Mouse (Mus musculus): ENCODE results near the gene Nphp4.
A peak's percentile ranks its signal among the peaks of the same experiment; 100 is the strongest.

Gene Nphp4

GRCm38 (mm10) chr4:152476427-152477023 lies at the start of gene Nphp4:
Gene Nphp4, plus strand, starts transcription at chr4:152476706.
- no peaks in the 10 kb centered on the region; the same call in 1 of the 2 replicates for H3K27me3 ChIP-seq (ENCODE audit: control insufficient read depth, insufficient read depth, low read length, poor library complexity, severe bottlenecking)
- peak; percentile 24 for DNase-seq (ENCODE audit: low read depth, low spot score)
- H3K36me3 ChIP-seq (ENCODE audit: control insufficient read depth, insufficient read depth, low read length, poor library complexity, severe bottlenecking), result no peaks in the 10 kb centered on the region

GRCm38 (mm10) chr4:152428259-152428658 lies 48.2 kb upstream of the Nphp4 start:
- no peaks in the 10 kb centered on the region for H3K27me3 ChIP-seq (ENCODE audit: control insufficient read depth, insufficient read depth, low read length, poor library complexity, severe bottlenecking)
- peak; percentile 25 for DNase-seq (ENCODE audit: low read depth, low spot score)
- H3K36me3 ChIP-seq (ENCODE audit: control insufficient read depth, insufficient read depth, low read length, poor library complexity, severe bottlenecking), result peaks cover 2% of the 10 kb centered on the region; the same call in 1 of the 2 replicates

- H3K27me3 ChIP-seq (ENCODE audit: control insufficient read depth, insufficient read depth, low read length, poor library complexity, severe bottlenecking), result no peaks in the 10 kb centered on the region
- DNase-seq (ENCODE audit: low read depth, low spot score), result peak; percentile 58
- peaks cover 2% of the 10 kb centered on the region; the same call in 1 of the 2 replicates for H3K36me3 ChIP-seq (ENCODE audit: control insufficient read depth, insufficient read depth, low read length, poor library complexity, severe bottlenecking)
These were observed 44.2 kb upstream of the Nphp4 start for GRCm38 (mm10) chr4:152432308-152432707.

- Histone ChIP-seq H3K36me3 (ENCODE audit: control insufficient read depth, insufficient read depth, low read length, poor library complexity, severe bottlenecking) (peaks cover 2% of the 10 kb centered on the region; the same call in 1 of the 2 replicates), H3K27me3 (ENCODE audit: control insufficient read depth, insufficient read depth, low read length, poor library complexity, severe bottlenecking) (no peaks in the 10 kb centered on the region)
- peak; percentile 77 for DNase-seq (ENCODE audit: low read depth, low spot score)
These were observed 41.7 kb upstream of the Nphp4 start for GRCm38 (mm10) chr4:152434836-152435235.

GRCm38 (mm10) chr4:152435255-152435654 lies 41.3 kb upstream of the Nphp4 start:
- peak; percentile 71 for DNase-seq (ENCODE audit: low read depth, low spot score)
- Histone ChIP-seq H3K27me3 (ENCODE audit: control insufficient read depth, insufficient read depth, low read length, poor library complexity, severe bottlenecking) (no peaks in the 10 kb centered on the region), H3K36me3 (ENCODE audit: control insufficient read depth, insufficient read depth, low read length, poor library complexity, severe bottlenecking) (peaks cover 2% of the 10 kb centered on the region; the same call in 1 of the 2 replicates)

GRCm38 (mm10) chr4:152440882-152441281 lies 35.6 kb upstream of the Nphp4 start:
- no peak for DNase-seq (ENCODE audit: low read depth, low spot score)
- H3K27me3 ChIP-seq (ENCODE audit: control insufficient read depth, insufficient read depth, low read length, poor library complexity, severe bottlenecking), result no peaks in the 10 kb centered on the region
- H3K36me3 ChIP-seq (ENCODE audit: control insufficient read depth, insufficient read depth, low read length, poor library complexity, severe bottlenecking), result no peaks in the 10 kb centered on the region; the same call in none of the 2 replicates

- no peaks in the 10 kb centered on the region for H3K27me3 ChIP-seq (ENCODE audit: control insufficient read depth, insufficient read depth, low read length, poor library complexity, severe bottlenecking)
- no peak for DNase-seq (ENCODE audit: low read depth, low spot score)
- H3K36me3 ChIP-seq (ENCODE audit: control insufficient read depth, insufficient read depth, low read length, poor library complexity, severe bottlenecking), result no peaks in the 10 kb centered on the region; the same call in none of the 2 replicates
These were observed 35.0 kb upstream of the Nphp4 start for GRCm38 (mm10) chr4:152441536-152441935.

GRCm38 (mm10) chr4:152446178-152446577 lies 30.3 kb upstream of the Nphp4 start:
- H3K27me3 ChIP-seq (ENCODE audit: control insufficient read depth, insufficient read depth, low read length, poor library complexity, severe bottlenecking), result no peaks in the 10 kb centered on the region
- DNase-seq (ENCODE audit: low read depth, low spot score), result peak; percentile 64
- no peaks in the 10 kb centered on the region; the same call in 1 of the 2 replicates for H3K36me3 ChIP-seq (ENCODE audit: control insufficient read depth, insufficient read depth, low read length, poor library complexity, severe bottlenecking)

- Histone ChIP-seq H3K27me3 (ENCODE audit: control insufficient read depth, insufficient read depth, low read length, poor library complexity, severe bottlenecking) (no peaks in the 10 kb centered on the region), H3K36me3 (ENCODE audit: control insufficient read depth, insufficient read depth, low read length, poor library complexity, severe bottlenecking) (no peaks in the 10 kb centered on the region)
- DNase-seq (ENCODE audit: low read depth, low spot score), result peak; percentile 11
These were observed 28.5 kb upstream of the Nphp4 start for GRCm38 (mm10) chr4:152447731-152448665.

- DNase-seq (ENCODE audit: low read depth, low spot score), result peak; percentile 71
- no peaks in the 10 kb centered on the region for H3K27me3 ChIP-seq (ENCODE audit: control insufficient read depth, insufficient read depth, low read length, poor library complexity, severe bottlenecking)
- no peaks in the 10 kb centered on the region for H3K36me3 ChIP-seq (ENCODE audit: control insufficient read depth, insufficient read depth, low read length, poor library complexity, severe bottlenecking)
These were observed 27.9 kb upstream of the Nphp4 start for GRCm38 (mm10) chr4:152448666-152449018.

- H3K27me3 ChIP-seq (ENCODE audit: control insufficient read depth, insufficient read depth, low read length, poor library complexity, severe bottlenecking), result no peaks in the 10 kb centered on the region
- no peaks in the 10 kb centered on the region for H3K36me3 ChIP-seq (ENCODE audit: control insufficient read depth, insufficient read depth, low read length, poor library complexity, severe bottlenecking)
- peak; percentile 20 for DNase-seq (ENCODE audit: low read depth, low spot score)
These were observed 25.1 kb upstream of the Nphp4 start for GRCm38 (mm10) chr4:152451371-152451770.

GRCm38 (mm10) chr4:152453079-152453478 lies 23.4 kb upstream of the Nphp4 start:
- Histone ChIP-seq H3K36me3 (ENCODE audit: control insufficient read depth, insufficient read depth, low read length, poor library complexity, severe bottlenecking) (no peaks in the 10 kb centered on the region), H3K27me3 (ENCODE audit: control insufficient read depth, insufficient read depth, low read length, poor library complexity, severe bottlenecking) (no peaks in the 10 kb centered on the region)
- DNase-seq (ENCODE audit: low read depth, low spot score), result no peak

- no peaks in the 10 kb centered on the region for H3K27me3 ChIP-seq (ENCODE audit: control insufficient read depth, insufficient read depth, low read length, poor library complexity, severe bottlenecking)
- H3K36me3 ChIP-seq (ENCODE audit: control insufficient read depth, insufficient read depth, low read length, poor library complexity, severe bottlenecking), result no peaks in the 10 kb centered on the region
- no peak for DNase-seq (ENCODE audit: low read depth, low spot score)
These were observed 22.4 kb upstream of the Nphp4 start for GRCm38 (mm10) chr4:152454153-152454552.

- no peak for DNase-seq (ENCODE audit: low read depth, low spot score)
- Histone ChIP-seq H3K36me3 (ENCODE audit: control insufficient read depth, insufficient read depth, low read length, poor library complexity, severe bottlenecking) (no peaks in the 10 kb centered on the region), H3K27me3 (ENCODE audit: control insufficient read depth, insufficient read depth, low read length, poor library complexity, severe bottlenecking) (no peaks in the 10 kb centered on the region)
These were observed 19.9 kb upstream of the Nphp4 start for GRCm38 (mm10) chr4:152456609-152457008.

- H3K36me3 ChIP-seq (ENCODE audit: control insufficient read depth, insufficient read depth, low read length, poor library complexity, severe bottlenecking), result no peaks in the 10 kb centered on the region
- no peaks in the 10 kb centered on the region for H3K27me3 ChIP-seq (ENCODE audit: control insufficient read depth, insufficient read depth, low read length, poor library complexity, severe bottlenecking)
- no peak for DNase-seq (ENCODE audit: low read depth, low spot score)
These were observed 18.8 kb upstream of the Nphp4 start for GRCm38 (mm10) chr4:152457673-152458072.

Measured in splenic B cell, adult 2 months (primary cell).